Mouse (Mus musculus): ENCODE results near the gene Cdipt.

Cdipt gene

DNA sequence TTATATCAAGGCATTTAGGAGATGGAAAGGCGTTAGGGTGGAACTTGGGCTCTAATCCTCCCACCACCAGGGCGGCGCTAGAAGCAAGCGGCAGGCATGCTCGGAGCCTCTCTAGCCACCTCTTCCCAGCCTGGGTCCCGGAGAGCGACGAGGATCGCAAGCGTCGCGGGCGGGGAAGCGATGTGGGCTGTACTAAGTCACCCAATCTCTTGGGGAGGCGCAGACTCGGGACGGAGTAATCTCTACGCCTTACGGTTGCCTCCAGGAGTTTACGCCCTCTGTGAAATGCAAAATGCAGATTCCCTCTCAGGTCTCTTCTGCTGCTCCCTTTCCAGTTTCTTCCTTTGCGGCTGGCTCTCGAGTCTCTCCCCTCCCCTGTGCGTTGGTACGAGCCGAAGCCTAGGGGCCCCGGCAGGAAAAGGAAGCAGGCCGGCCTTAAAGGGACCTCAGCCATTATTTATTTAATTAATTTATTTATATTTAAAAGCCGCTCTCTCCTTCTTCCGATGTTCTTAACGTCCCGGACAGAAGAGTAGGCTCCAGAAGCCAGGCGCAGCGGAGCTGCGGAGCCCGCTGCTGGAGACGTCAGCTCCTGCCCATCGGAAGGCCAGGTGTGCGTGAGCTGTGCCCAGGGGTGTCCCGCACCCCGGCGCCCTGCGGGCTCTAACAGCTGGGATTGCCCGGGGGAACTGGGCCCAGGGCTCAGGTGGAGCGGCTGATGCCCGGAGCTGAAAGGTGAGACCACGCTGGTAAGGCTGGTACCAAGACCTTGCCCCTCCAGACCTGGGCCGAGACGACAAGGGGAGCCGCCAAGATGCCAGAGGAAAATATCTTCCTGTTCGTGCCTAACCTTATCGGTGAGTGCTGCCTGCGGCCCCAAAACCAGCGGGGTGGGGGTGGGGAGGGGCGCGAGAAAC lies 494 bp downstream of the Cdipt start, which contains the start of gene Cdiptos:
Gene Cdiptos, minus strand, starts transcription at position 149 of the 917 bp plus-strand sequence.
- peak; percentile 96 for DNase-seq (ENCODE audit: low spot score)

DNA sequence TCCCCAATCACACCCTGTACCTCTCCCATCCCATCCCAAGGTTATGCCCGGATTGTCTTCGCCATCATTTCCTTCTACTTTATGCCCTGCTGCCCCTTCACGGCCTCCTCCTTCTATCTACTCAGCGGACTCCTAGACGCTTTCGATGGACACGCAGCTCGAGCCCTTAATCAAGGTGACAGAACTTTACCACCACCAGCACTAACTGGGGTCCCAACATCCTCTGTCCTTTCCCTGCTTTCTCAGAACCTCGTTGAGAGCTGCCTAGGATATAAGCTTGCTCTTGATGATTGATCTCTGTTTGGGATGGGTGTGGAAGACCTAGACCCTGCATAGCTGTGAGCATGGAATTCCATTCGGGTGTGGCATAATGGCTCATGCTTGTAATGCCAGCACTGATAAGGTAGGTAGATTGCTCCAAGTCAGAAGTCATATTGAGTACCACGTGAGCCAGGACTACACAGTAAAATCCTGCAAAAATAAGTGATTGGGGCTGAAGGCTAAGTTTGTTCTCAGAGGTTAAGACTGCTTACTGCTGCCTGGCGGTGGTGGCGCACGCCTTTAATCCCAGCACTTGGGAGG lies 1.3 kb downstream of the Cdipt start:
- no peak for DNase-seq (ENCODE audit: low spot score)

GRCm38 (mm10) chr7:126978841-126979240 lies 3.1 kb downstream of the Cdipt start:
- no peak for DNase-seq (ENCODE audit: low spot score)

- DNase-seq (ENCODE audit: low spot score) = no peak
These were observed 5.9 kb downstream of the Cdipt start for GRCm38 (mm10) chr7:126981601-126982000.

DNA sequence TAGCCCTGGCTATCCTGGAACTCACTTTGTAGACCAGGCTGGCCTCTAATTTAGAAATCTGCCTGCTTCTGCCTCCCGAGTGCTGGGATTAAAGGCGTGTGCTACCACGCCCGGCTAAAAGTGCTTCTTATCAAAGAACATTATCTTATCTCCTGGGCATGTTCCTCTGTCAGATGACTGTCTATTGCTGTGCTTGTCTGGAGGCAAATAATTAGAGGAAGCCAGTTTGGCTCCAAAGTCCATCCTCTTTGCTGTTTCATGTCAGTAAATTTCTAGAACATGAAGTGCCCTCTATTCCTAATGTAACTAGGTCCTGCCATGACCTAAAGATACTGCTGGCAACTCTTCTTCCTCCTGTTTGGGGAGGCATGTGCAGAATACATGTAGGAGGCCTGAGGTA lies 6.3 kb downstream of the Cdipt start:
- DNase-seq (ENCODE audit: low spot score) = no peak

- DNase-seq (ENCODE audit: low spot score) = no peak
These were observed 7.4 kb downstream of the Cdipt start for GRCm38 (mm10) chr7:126983113-126983512.

DNA sequence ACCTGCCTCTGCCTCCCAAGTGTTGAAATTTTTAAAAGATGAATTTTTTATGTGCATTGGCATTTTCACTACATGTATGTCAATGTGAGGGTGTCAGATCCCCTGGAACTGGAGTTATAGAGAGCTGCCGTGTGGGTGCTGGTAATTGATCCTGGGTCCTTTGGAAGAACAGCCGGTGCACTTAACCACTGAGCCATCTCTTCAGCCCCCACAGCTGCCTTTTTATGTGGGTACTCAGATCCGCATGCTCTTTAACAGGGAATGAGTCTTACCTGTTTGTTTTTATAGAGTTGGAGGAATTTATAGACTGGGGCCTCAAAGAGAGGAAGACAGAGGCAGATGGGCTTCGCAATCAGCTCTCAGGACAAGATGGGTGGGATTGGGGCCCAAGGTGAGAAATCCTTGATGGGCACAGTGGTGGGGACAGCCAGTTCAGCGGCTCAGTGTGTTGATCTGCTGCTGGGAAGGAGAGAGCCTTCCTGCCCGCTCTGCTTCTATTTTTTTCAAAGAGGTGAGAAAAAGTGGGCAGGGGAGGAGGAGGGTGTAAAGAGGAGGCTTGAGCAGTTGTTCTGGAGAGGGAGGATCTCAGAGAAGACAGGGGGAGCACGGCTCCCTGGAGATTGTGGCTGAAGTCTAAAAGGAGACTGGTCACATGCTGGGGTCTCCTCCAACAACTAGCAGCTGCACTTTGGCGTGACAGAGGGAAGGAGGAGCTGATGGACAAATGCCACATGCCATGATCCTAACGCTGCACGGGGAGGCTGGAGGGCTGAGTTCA lies 9.1 kb downstream of the Cdipt start:
- no peak for DNase-seq (ENCODE audit: low spot score)

GRCm38 (mm10) chr7:126986319-126986718 lies 10.6 kb downstream of the Cdipt start:
- DNase-seq (ENCODE audit: low spot score) = peak; percentile 44

DNA sequence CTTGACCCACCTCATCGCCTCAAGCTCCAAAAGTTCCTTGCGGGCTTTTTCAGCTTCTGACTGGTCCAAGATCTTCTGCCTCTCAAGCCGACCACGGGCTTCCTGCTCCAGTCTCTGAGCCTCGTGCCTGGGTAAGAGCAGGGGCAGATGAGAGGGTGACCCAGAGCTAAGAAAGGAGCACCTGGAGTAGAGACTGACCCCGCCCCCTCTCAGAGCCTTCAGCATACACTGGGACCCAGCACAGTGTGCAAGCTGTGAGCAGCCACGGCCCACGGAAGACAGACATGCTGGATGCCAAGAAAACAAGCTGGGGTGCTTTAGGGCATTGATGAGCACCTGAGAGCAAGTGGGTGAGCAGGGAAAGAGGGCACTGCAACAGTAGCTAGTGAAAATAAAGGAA lies 13.1 kb downstream of the Cdipt start:
- DNase-seq (ENCODE audit: low spot score) = no peak

DNA sequence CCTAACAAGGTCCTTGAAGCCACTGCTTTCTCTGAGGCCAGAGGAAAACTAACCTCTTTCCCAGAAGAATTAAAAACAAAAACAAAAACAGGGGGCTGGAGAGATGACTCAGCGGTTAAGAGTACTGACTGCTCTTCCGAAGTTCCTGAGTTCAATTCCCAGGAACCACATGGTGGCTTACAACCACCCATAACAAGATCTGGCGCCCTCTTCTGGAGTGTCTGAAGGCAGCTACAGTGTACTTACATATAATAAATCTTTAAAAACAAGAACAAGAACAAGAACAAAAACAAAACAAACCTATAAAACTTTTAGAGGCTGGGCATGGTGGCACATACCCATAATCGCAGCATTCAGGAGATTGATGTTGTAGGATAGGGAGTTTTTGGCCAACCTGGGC lies 20.7 kb downstream of the Cdipt start:
- DNase-seq (ENCODE audit: low spot score) = no peak

DNA sequence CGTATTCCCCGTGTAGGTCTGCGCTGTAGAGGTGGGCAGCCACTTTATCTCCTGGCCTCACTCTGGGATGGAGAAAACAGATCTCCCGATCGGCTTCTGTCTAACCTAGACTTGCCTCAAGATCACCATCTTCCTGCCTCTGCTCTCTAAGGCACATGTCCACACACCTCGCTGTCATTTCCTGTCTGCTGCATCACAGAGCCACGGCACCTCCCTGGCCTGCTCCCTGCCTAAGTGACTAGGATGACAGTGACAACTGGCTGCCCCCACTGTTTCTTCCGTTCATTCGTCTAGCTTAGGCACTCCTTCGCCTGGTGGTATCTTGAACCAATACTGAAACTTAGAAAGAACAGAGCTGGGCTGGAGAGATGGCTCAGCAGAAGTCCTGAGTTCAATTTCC lies 23.9 kb downstream of the Cdipt start:
- no peak for DNase-seq (ENCODE audit: low spot score)

DNA sequence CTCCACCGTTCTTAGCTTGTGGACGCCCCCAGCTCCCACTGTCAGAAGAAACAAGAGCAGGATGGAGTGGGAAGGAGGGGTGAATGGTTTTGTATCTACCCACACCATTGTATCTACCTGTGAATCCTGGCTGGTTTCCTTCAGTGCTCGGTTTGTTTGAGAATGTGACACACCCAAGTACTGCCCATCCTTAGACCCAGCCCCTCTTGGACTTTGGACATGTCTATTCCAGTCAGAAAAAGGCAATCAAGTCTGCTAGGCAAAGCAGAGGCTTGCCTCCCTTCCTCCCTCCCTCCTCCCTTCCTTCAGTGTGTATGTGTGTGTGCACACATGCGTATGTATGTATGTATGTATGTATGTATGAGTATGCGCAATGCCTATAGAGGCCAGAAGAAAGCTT lies 27.9 kb downstream of the Cdipt start:
- DNase-seq (ENCODE audit: low spot score) = no peak

DNA sequence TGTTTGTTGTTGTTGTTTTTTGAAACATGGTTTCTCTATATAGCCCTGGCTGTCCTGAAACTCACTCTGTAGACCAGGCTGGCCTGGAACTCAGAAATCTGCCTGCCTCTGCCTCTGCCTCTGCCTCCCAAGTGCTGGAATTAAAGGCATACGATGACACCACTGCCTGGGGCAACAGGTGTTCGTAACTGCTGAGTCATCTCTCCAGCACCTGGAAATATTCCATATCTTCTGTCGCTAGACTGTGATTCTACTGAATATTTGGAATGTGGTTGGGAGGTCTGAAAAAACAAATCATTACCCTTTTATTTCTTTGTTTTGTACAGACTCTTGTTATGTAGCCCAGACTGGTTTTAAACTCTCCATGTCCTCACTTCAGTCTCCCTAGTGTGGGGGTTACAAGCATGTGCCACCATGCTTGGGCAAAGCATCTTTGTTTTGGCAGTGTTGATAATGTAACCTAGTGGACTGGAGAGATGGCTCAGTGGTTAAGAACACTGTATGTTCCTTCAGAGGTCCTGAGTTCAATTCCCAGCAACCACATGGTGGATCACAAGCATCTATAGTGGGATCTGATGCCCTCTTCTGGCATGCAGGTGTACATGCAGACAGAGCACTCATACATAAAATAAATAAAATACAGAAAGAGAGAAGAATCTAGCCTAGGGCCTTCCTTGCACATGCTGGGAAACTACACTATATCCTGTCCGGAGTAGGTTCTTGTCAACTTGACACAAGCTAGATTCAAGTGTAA lies 28.6 kb downstream of the Cdipt start:
- DNase-seq (ENCODE audit: low spot score) = no peak

GRCm38 (mm10) chr7:127007313-127008024 lies 31.8 kb downstream of the Cdipt start:
- no peak for DNase-seq (ENCODE audit: low spot score)

DNA sequence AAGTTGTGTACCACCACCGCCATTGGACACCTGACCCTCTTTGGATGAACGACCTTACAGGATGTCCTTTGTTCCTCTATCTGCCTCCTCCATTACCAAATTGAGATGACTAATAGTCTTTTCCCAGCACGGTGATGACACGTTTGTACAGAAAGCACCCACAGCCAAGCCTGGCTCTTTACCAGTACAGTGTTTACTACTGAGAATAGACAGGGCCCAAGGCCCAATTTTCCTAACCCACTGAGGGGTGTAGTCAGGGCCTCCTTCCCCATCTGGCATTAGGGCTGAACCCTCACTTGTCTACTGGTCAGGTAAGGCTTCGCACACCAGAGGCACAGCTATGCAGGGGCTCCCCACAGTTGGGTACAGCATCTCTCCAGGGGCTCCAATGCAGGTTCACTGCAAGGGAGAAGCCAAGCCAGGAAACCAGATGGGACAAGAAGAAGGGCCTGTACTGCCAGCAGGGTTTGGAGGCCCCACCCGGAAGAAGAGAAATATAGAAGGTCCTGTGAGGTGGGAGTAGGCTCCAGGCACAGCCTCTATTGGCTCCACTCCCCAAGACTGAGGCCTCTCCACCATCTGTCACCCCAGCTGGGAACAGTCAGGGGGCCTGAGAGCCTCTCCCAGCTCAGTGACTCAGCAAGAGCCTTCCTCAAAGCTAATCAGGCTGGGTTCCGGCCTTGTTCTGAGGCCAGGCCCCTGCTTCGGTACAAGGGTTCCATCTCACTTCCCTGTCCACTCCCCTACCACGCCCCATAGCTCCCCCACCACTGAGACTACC lies 32.7 kb downstream of the Cdipt start:
- DNase-seq (ENCODE audit: low spot score) = peak; percentile 89

- DNase-seq (ENCODE audit: low spot score) = no peak
These were observed 33.8 kb downstream of the Cdipt start for GRCm38 (mm10) chr7:127009307-127010085.

DNA sequence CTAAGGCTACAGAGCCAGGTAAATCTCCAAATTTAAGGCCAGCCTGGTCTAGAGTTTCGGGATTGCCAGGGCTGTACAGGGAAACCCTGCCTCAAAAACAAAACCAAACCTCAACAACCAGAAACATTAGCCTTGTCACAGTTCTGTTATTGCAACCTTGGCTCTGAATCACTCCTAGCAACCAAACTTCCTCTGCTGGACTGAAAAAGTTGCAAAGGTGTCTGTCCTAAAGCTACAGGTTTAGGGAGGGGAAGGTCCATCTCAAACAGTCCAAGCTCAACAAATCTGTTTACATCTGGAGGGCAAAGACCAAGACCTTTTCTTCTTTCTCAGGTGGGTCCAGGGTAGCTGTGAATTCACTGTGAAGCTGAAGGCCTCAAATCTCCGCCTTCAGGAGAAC lies 35.3 kb downstream of the Cdipt start:
- no peak for DNase-seq (ENCODE audit: low spot score)

GRCm38 (mm10) chr7:127011717-127012116 lies 36.0 kb downstream of the Cdipt start:
- DNase-seq (ENCODE audit: low spot score) = no peak

DNA sequence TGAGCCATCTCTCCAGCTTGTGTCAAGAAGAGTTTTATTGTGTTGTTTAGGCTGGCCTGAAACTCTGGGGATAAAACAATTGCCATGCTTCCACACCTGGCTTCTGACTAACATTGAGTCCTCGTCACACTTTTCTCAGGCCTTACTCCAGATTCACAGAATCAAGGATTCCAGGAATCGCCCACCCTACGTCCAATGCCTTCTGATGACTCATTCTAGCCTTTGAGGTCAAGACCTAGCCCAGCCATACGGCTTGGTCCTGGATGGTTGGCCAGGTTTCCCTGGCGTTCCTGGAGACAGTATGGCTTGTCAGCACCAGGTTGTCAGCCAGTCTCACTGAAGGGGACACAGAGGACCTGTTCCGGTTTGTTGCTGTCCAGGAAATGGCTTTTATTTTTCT lies 36.7 kb downstream of the Cdipt start:
- no peak for DNase-seq (ENCODE audit: low spot score)

DNA sequence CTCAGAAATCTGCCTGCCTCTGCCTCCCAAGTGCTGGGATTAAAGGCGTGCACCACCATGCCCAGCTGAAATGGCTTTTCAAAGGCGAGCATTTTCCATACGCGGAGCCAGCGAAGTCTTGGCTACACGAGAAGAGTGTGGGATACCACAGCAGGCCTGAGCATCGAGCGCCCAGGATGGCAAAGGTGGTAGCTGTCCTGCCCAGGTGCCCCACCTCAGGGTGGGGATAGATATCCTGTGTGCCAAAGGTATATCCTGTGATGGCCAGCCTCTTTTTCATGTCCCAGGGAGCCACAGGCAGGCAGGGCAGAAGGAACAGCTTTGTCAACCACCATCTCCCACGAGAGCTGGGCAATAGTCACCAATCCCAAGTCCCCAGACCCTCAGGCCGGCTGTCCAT lies 37.1 kb downstream of the Cdipt start:
- no peak for DNase-seq (ENCODE audit: low spot score)

Data from layer of hippocampus, adult 11-12 months (tissue).